Mouse (Mus musculus): ENCODE measurements at regions not wholly inside any gene's neighbourhood (a gene's known extent, or its start where the extent isn't known, plus 50 kb on each side); places are given as distances from the start of the nearest gene placed in this dataset.

DNA sequence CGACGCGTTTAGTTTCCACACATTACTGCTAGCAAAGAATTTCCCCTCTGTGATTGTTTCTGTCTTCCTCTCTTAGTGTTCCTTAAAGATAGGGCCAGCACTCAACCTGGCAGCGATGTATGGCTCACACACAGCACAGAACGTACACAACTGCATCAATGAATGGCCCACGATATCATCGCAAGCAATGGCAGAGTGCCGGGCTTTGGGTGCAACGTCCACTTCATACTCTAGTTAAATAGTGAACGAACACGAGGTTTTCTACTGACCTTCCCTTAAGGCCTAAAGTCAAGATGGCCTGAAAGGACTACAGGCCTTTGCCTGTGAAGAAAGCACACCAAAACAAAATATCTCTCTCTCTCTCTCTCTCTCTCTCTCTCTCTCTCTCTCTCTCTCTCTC is 51.4 kb upstream of the Mpp6 start:
- no peak for DNase-seq (ENCODE audit: low spot score)

DNA sequence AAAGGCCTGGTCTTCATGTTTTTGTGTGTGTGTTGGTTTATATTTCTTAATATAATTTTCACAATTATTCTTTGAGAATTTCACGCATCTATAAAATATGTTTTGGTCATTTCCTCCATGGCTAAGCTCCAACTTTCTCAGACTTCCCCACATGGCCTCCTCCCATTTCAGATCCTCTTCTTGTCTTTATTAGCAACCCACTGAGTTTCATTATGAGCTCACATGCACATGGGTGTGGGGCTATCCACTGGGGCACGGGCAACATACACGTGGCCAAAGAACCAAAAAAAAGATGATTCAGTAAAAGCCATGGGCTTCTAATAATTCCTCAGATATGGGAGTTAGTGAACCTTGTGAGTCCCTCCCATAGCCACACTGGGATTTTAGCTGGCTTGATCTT is 50.1 kb upstream of the Mpp6 start:
- no peak for DNase-seq (ENCODE audit: low spot score)
